Mouse (Mus musculus) kidney, postnatal 0 days (tissue): Measurements from ENCODE around the gene Olfr905. TPM values are rescaled to one million over a fixed set of nuclear protein-coding genes. Genes with fewer than 3 reads are reported as not detected.

Experiments used
- ATAC-seq: fragments of 200-750 bp; cut with Nextera tagmentation; replicated peaks from 2 replicates; pipeline ENCODE4 v1.8.0; 2017; ENCODE audit warnings: low read depth, moderate number of reproducible peaks, moderate TSS enrichment, moderate library complexity; ENCODE audit not compliant: low FRiP score
- DNase-seq: peaks from one replicate; pipeline ENCODE4 v3.0.0-alpha.2; 2016; ENCODE audit warnings: low spot score
- H3K27ac ChIP-seq: fragments of 300-500 bp; sonication (generic); 2 replicates; pipeline ENCODE4 v1.5.1; 2014; ENCODE audit warnings: mild to moderate bottlenecking
- H3K27me3 ChIP-seq: fragments of 300-500 bp; sonication (generic); 2 replicates; pipeline ENCODE4 v1.6.1; 2014; ENCODE audit warnings: low read length, mixed read lengths; ENCODE audit not compliant: insufficient read depth
- H3K36me3 ChIP-seq: fragments of 300-500 bp; sonication (generic); 2 replicates; pipeline ENCODE4 v1.6.1; 2014; ENCODE audit warnings: low read length, mixed read lengths; ENCODE audit not compliant: insufficient read depth
- H3K4me1 ChIP-seq: fragments of 300-500 bp; sonication (generic); replicated peaks from 2 replicates; pipeline ENCODE4 v1.6.1; 2014; ENCODE audit warnings: antibody characterized with exemption, low read length, mixed read lengths; ENCODE audit not compliant: insufficient read depth
- H3K4me2 ChIP-seq: fragments of 300-500 bp; sonication (generic); 2 replicates; pipeline ENCODE4 v1.6.1; 2014; ENCODE audit warnings: mild to moderate bottlenecking, low read length, moderate library complexity, mixed read lengths
- H3K4me3 ChIP-seq: fragments of 300-500 bp; sonication (generic); replicated peaks from 2 replicates; pipeline ENCODE4 v1.5.1; 2014; ENCODE audit warnings: low read depth, low read length
- H3K9ac ChIP-seq: fragments of 300-500 bp; sonication (generic); 2 replicates; pipeline ENCODE4 v1.6.1; 2014; ENCODE audit warnings: low read depth, low read length
- H3K9me3 ChIP-seq: fragments of 300-500 bp; sonication (generic); replicated peaks from 2 replicates; pipeline ENCODE4 v1.6.1; 2016; ENCODE audit warnings: low read length, inconsistent platforms, mixed read lengths
- CTCF ChIP-seq: IDR thresholded peaks from 2 replicates; pipeline ENCODE4 v1.5.1; 2016; ENCODE audit warnings: antibody characterized with exemption, low read depth, mild to moderate bottlenecking, moderate library complexity
- WGBS: fragments of 180-500 bp; shearing (Covaris S2); extraction: QIAGEN DNeasy Blood & Tissue Kit; methylation state at CpG from one replicate; pipeline ENCODE4 v1.1.7; 2014; 5-methylcytosine and 5-hydroxymethylcytosine counted together
- polyA plus RNA-seq: library from polyadenylated mRNA; unstranded; fragments of >200 nt; fragmentation: Nextera tagmentation; extraction: Ambion mirVana; gene quantifications from 2 replicates; pipeline ENCODE4 v1.2.1, GENCODE M21; 2015

Olfr905 gene
- not detected in 2 replicates for polyA plus RNA-seq

- no peak within 1 kb of the TSS for H3K4me3 ChIP-seq
- H3K4me2 ChIP-seq: no peak within 1 kb of the TSS
- H3K9ac ChIP-seq: no peak within 1 kb of the TSS
- no peak for TF ChIP-seq CTCF
- no peak within 1 kb of the TSS for H3K27ac ChIP-seq
- no peaks in the 10 kb centered on the region for H3K4me1 ChIP-seq
- no peaks in the 10 kb centered on the region for H3K36me3 ChIP-seq
- DNase-seq (no peak), ATAC-seq (no peak)
- H3K9me3 ChIP-seq: no peaks in the 10 kb centered on the region
- H3K27me3 ChIP-seq: no peaks in the 10 kb centered on the region
Measured at GRCm38 (mm10) chr9:38470807-38471206, at the start of gene Olfr905. TSS of gene Olfr905 (plus strand) at chr9:38471107.

- no peak overlapping the region for H3K9ac ChIP-seq
- no peaks in the 10 kb centered on the region for H3K9me3 ChIP-seq
- H3K36me3 ChIP-seq: no peaks in the 10 kb centered on the region
- H3K27me3 ChIP-seq: no peaks in the 10 kb centered on the region
- no peak overlapping the region for H3K27ac ChIP-seq
- H3K4me1 ChIP-seq: no peaks in the 10 kb centered on the region
- H3K4me2 ChIP-seq: no peak overlapping the region
- TF ChIP-seq CTCF: no peak
- no peak for DNase-seq
- no peak overlapping the region for H3K4me3 ChIP-seq
- no peak for ATAC-seq
Measured at GRCm38 (mm10) chr9:38423801-38424200, 47.1 kb upstream of the Olfr905 start.

- no peak for ATAC-seq
- Histone ChIP-seq H3K9me3 (no peaks in the 10 kb centered on the region), H3K4me1 (no peaks in the 10 kb centered on the region), H3K36me3 (no peaks in the 10 kb centered on the region), H3K9ac (no peak overlapping the region), H3K27ac (no peak overlapping the region), H3K4me2 (no peak overlapping the region), H3K27me3 (no peaks in the 10 kb centered on the region), H3K4me3 (no peak overlapping the region)
- 29% methylated on average over 1 of the region's 1 CpGs for WGBS
- TF ChIP-seq CTCF: no peak
- DNase-seq: no peak
Measured at GRCm38 (mm10) chr9:38427026-38427425, 43.9 kb upstream of the Olfr905 start.

GRCm38 (mm10) chr9:38429155-38429554 lies 41.8 kb upstream of the Olfr905 start, which contains the start of gene Olfr901:
TSS of gene Olfr901 (plus strand) at chr9:38429455.
- Histone ChIP-seq H3K4me3 (no peak within 1 kb of the TSS), H3K27me3 (no peaks in the 10 kb centered on the region), H3K27ac (no peak within 1 kb of the TSS), H3K9ac (no peak within 1 kb of the TSS), H3K9me3 (no peaks in the 10 kb centered on the region), H3K4me1 (no peaks in the 10 kb centered on the region), H3K36me3 (no peaks in the 10 kb centered on the region), H3K4me2 (no peak within 1 kb of the TSS)
- no peak for DNase-seq
- no peak for ATAC-seq
- no peak for TF ChIP-seq CTCF
- 84% methylated on average over 1 of the region's 1 CpGs for WGBS

- Histone ChIP-seq H3K9ac (no peak within 1 kb of the TSS), H3K36me3 (no peaks in the 10 kb centered on the region), H3K4me1 (no peaks in the 10 kb centered on the region), H3K27ac (no peak within 1 kb of the TSS), H3K4me2 (no peak within 1 kb of the TSS), H3K4me3 (no peak within 1 kb of the TSS), H3K9me3 (no peaks in the 10 kb centered on the region), H3K27me3 (no peaks in the 10 kb centered on the region)
- no peak for ATAC-seq
- no peak for DNase-seq
- TF ChIP-seq CTCF: no peak
- 79% methylated on average over 5 of the region's 5 CpGs for WGBS
Measured at GRCm38 (mm10) chr9:38447352-38447751, 23.6 kb upstream of the Olfr905 start, which contains the start of gene Olfr902. TSS of gene Olfr902 (plus strand) at chr9:38447652.

- Histone ChIP-seq H3K9me3 (no peaks in the 10 kb centered on the region), H3K36me3 (no peaks in the 10 kb centered on the region), H3K4me3 (no peak within 1 kb of the TSS), H3K4me2 (no peak within 1 kb of the TSS), H3K9ac (no peak within 1 kb of the TSS), H3K4me1 (no peaks in the 10 kb centered on the region), H3K27ac (no peak within 1 kb of the TSS), H3K27me3 (no peaks in the 10 kb centered on the region)
- no peak for ATAC-seq
- DNase-seq: no peak
- TF ChIP-seq CTCF: no peak
Measured at GRCm38 (mm10) chr9:38462844-38463243, 8.1 kb upstream of the Olfr905 start, which contains the start of gene Olfr904. TSS of gene Olfr904 (plus strand) at chr9:38463144.

GRCm38 (mm10) chr9:38486785-38487184 lies 15.9 kb downstream of the Olfr905 start, which contains the start of gene Olfr906:
TSS of gene Olfr906 (plus strand) at chr9:38487085.
- H3K36me3 ChIP-seq: no peaks in the 10 kb centered on the region
- no peak within 1 kb of the TSS for H3K9ac ChIP-seq
- H3K9me3 ChIP-seq: no peaks in the 10 kb centered on the region
- DNase-seq (no peak), ATAC-seq (no peak)
- H3K27ac ChIP-seq: no peak within 1 kb of the TSS
- H3K27me3 ChIP-seq: no peaks in the 10 kb centered on the region
- 77% methylated on average over 3 of the region's 3 CpGs for WGBS
- TF ChIP-seq CTCF: no peak
- no peaks in the 10 kb centered on the region for H3K4me1 ChIP-seq
- H3K4me3 ChIP-seq: no peak within 1 kb of the TSS
- no peak within 1 kb of the TSS for H3K4me2 ChIP-seq
